Mouse (Mus musculus): ENCODE results near the gene Gpc4. TPM values are rescaled to one million over a fixed set of nuclear protein-coding genes. Genes with fewer than 3 reads are reported as not detected.

Gene Gpc4
- polyA plus RNA-seq, 1 experiment, result 1.7 TPM

- Histone ChIP-seq H3K4me3 (no peak overlapping the region), H3K4me2 (ENCODE audit: low read depth) (no peak overlapping the region), H3ac (ENCODE audit: control insufficient read depth, insufficient read length) (no peak overlapping the region), H3K36me3 (ENCODE audit: control insufficient read depth, insufficient read depth) (no peaks in the 10 kb centered on the region), H3K27me3 (ENCODE audit: control insufficient read depth, insufficient read depth, insufficient read length) (no peaks in the 10 kb centered on the region), H3K79me2 (ENCODE audit: control insufficient read depth, insufficient read depth) (no peaks in the 10 kb centered on the region)
- TF ChIP-seq USF1 (IDR thresholded peaks at IDR 0.05; ENCODE audit: low read depth) (no peak), TCF3 (IDR thresholded peaks at IDR 0.05; ENCODE audit: insufficient read length, low read depth) (no peak), MYOG (IDR thresholded peaks at IDR 0.05; ENCODE audit: control insufficient read depth in 1 of 3, insufficient read depth in 1 of 3, insufficient read length in 2 of 3, low read depth in 2 of 3) (no peak), REST (IDR thresholded peaks at IDR 0.05; ENCODE audit: insufficient read depth, insufficient read length) (no peak), SRF (IDR thresholded peaks at IDR 0.05; ENCODE audit: control insufficient read depth, insufficient read length, low read depth) (no peak), MYOD1 (IDR thresholded peaks at IDR 0.05; ENCODE audit: control insufficient read depth in 1 of 3, insufficient read length in 2 of 3, low read depth in 2 of 3) (no peak), POLR2A (IDR thresholded peaks at IDR 0.05; ENCODE audit: insufficient read length, low read depth) (no peak), POLR2AphosphoS2 (IDR thresholded peaks at IDR 0.05; ENCODE audit: insufficient read length, low read depth) (no peak), MAX (IDR thresholded peaks at IDR 0.05; ENCODE audit: low read depth) (no peak), TCF12 (IDR thresholded peaks at IDR 0.05; ENCODE audit: insufficient read depth, poor library complexity, severe bottlenecking) (no peak), E2F4 (IDR thresholded peaks at IDR 0.05; ENCODE audit: insufficient read depth) (no peak), CEBPB (IDR thresholded peaks at IDR 0.05; ENCODE audit: insufficient read depth, poor library complexity, severe bottlenecking) (no peak)
These were observed 20.6 kb downstream of the Gpc4 start for GRCm38 (mm10) chrX:52144491-52144890.

DNA sequence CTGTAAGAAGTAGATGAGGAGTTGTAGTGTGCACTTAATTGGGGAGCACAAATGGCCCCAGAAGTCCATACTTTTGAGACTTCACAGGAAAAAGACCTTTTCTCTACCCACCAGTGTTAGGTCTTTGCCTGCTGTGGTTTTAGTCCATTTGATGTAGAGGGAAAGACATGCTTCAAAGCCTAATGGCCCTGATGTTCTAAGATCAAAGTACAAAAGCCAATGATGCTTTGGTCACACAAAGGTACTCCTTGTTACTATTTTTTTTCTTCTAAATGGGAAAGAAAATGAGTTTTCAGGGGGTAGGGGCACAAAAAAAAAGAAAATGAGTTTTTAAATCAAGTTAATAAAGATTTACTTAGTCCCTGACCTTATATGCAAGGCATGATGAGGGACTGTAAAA, 24.7 kb downstream of the Gpc4 start:
- TF ChIP-seq POLR2AphosphoS2 (IDR thresholded peaks at IDR 0.05; ENCODE audit: insufficient read length, low read depth) (no peak), TCF12 (IDR thresholded peaks at IDR 0.05; ENCODE audit: insufficient read depth, poor library complexity, severe bottlenecking) (no peak)
- no peaks in the 10 kb centered on the region for H3K36me3 ChIP-seq (ENCODE audit: control insufficient read depth, insufficient read depth)
- H3K27me3 ChIP-seq (ENCODE audit: control insufficient read depth, insufficient read depth, insufficient read length), result no peaks in the 10 kb centered on the region
- no peaks in the 10 kb centered on the region for H3K79me2 ChIP-seq (ENCODE audit: control insufficient read depth, insufficient read depth)
- no peak overlapping the region for H3K4me2 ChIP-seq (ENCODE audit: low read depth)
- no peak overlapping the region for H3K4me3 ChIP-seq
- H3ac ChIP-seq (ENCODE audit: control insufficient read depth, insufficient read length), result no peak overlapping the region

DNA sequence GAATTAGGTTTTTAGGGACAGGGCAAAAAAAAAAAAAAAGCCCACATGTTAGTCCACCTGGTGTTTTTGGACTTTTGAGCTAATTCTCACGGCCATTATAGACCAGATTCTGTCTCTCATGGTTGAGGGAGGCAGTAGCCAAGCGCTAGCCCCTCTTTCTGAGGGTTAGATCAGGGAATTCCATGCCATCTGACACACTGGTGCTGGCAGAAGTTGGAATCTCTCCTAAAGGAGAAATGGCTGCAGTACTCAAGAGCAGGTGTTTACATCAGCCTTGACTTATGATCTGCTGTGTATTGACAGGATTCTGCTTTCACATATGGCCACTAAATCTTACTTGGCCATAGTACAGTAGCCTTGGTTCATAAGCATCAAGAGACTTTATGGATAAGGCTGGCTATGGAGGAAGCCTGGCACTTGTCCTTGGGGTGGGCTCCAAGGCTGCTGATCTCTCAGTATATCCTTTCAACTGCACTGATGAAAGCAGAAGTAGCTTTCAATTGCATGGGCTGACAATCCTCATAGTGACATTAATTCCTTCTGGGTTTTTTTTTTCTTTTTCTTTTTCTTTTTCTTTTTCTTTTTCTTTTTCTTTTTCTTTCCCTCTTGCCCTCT, 26.5 kb downstream of the Gpc4 start:
- Histone ChIP-seq H3K4me2 (ENCODE audit: low read depth) (no peak overlapping the region), H3K27me3 (ENCODE audit: control insufficient read depth, insufficient read depth, insufficient read length) (no peaks in the 10 kb centered on the region), H3K36me3 (ENCODE audit: control insufficient read depth, insufficient read depth) (no peaks in the 10 kb centered on the region), H3K79me2 (ENCODE audit: control insufficient read depth, insufficient read depth) (no peaks in the 10 kb centered on the region), H3ac (ENCODE audit: control insufficient read depth, insufficient read length) (no peak overlapping the region), H3K4me3 (no peak overlapping the region)
- TF ChIP-seq E2F4 (IDR thresholded peaks at IDR 0.05; ENCODE audit: insufficient read depth) (no peak), POLR2AphosphoS2 (IDR thresholded peaks at IDR 0.05; ENCODE audit: insufficient read length, low read depth) (no peak)

GRCm38 (mm10) chrX:52138033-52138432, 27.0 kb downstream of the Gpc4 start:
- Histone ChIP-seq H3K79me2 (ENCODE audit: control insufficient read depth, insufficient read depth) (no peaks in the 10 kb centered on the region), H3K4me2 (ENCODE audit: low read depth) (no peak overlapping the region), H3K4me3 (no peak overlapping the region), H3K36me3 (ENCODE audit: control insufficient read depth, insufficient read depth) (no peaks in the 10 kb centered on the region), H3K27me3 (ENCODE audit: control insufficient read depth, insufficient read depth, insufficient read length) (no peaks in the 10 kb centered on the region), H3ac (ENCODE audit: control insufficient read depth, insufficient read length) (no peak overlapping the region)
- TF ChIP-seq USF1 (IDR thresholded peaks at IDR 0.05; ENCODE audit: low read depth), result no peak
- no peak for TF ChIP-seq POLR2A (IDR thresholded peaks at IDR 0.05; ENCODE audit: insufficient read length, low read depth)

GRCm38 (mm10) chrX:52136525-52136924, 28.5 kb downstream of the Gpc4 start:
- Histone ChIP-seq H3K4me3 (no peak overlapping the region), H3K4me2 (ENCODE audit: low read depth) (no peak overlapping the region), H3K27me3 (ENCODE audit: control insufficient read depth, insufficient read depth, insufficient read length) (no peaks in the 10 kb centered on the region), H3K79me2 (ENCODE audit: control insufficient read depth, insufficient read depth) (no peaks in the 10 kb centered on the region), H3ac (ENCODE audit: control insufficient read depth, insufficient read length) (no peak overlapping the region), H3K36me3 (ENCODE audit: control insufficient read depth, insufficient read depth) (no peaks in the 10 kb centered on the region)
- TF ChIP-seq REST (IDR thresholded peaks at IDR 0.05; ENCODE audit: insufficient read depth, insufficient read length) (no peak), MYOG (IDR thresholded peaks at IDR 0.05; ENCODE audit: control insufficient read depth in 1 of 3, insufficient read depth in 1 of 3, insufficient read length in 2 of 3, low read depth in 2 of 3) (no peak), MAX (IDR thresholded peaks at IDR 0.05; ENCODE audit: low read depth) (no peak), CEBPB (IDR thresholded peaks at IDR 0.05; ENCODE audit: insufficient read depth, poor library complexity, severe bottlenecking) (no peak), USF1 (IDR thresholded peaks at IDR 0.05; ENCODE audit: low read depth) (no peak), TCF12 (IDR thresholded peaks at IDR 0.05; ENCODE audit: insufficient read depth, poor library complexity, severe bottlenecking) (no peak), E2F4 (IDR thresholded peaks at IDR 0.05; ENCODE audit: insufficient read depth) (no peak), POLR2A (IDR thresholded peaks at IDR 0.05; ENCODE audit: insufficient read length, low read depth) (no peak), MYOD1 (IDR thresholded peaks at IDR 0.05; ENCODE audit: control insufficient read depth in 1 of 3, insufficient read length in 2 of 3, low read depth in 2 of 3) (no peak), TCF3 (IDR thresholded peaks at IDR 0.05; ENCODE audit: insufficient read length, low read depth) (no peak)

DNA sequence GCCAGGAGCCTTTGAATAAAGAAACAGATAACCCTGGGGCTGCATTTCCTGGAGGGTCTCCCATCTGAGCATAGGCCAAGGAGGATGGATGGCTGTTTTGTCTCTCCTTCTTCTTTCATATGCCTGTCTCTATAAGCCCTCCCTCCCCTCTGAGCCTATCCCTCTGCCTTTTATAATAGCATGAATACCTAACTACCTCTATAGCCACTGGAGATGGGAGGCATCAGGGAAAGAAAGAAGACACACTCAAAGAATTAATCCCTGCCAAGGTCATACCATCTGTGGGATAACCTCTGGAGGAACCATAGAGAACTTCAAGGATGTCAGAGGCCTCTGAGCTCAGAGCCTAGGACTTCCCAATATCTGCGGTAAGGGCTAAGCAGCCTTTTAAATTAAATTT, 35.4 kb downstream of the Gpc4 start:
- Histone ChIP-seq H3K4me3 (no peak overlapping the region), H3ac (ENCODE audit: control insufficient read depth, insufficient read length) (no peak overlapping the region), H3K4me2 (ENCODE audit: low read depth) (no peak overlapping the region), H3K79me2 (ENCODE audit: control insufficient read depth, insufficient read depth) (no peaks in the 10 kb centered on the region), H3K36me3 (ENCODE audit: control insufficient read depth, insufficient read depth) (no peaks in the 10 kb centered on the region), H3K27me3 (ENCODE audit: control insufficient read depth, insufficient read depth, insufficient read length) (no peaks in the 10 kb centered on the region)
- no peak for TF ChIP-seq E2F4 (IDR thresholded peaks at IDR 0.05; ENCODE audit: insufficient read depth)
- TF ChIP-seq MAX (IDR thresholded peaks at IDR 0.05; ENCODE audit: low read depth), result no peak
- no peak for TF ChIP-seq POLR2AphosphoS2 (IDR thresholded peaks at IDR 0.05; ENCODE audit: insufficient read length, low read depth)
- TF ChIP-seq TCF12 (IDR thresholded peaks at IDR 0.05; ENCODE audit: insufficient read depth, poor library complexity, severe bottlenecking), result no peak
- TF ChIP-seq MYOG (IDR thresholded peaks at IDR 0.05; ENCODE audit: control insufficient read depth in 1 of 3, insufficient read depth in 1 of 3, insufficient read length in 2 of 3, low read depth in 2 of 3), result no peak
- no peak for TF ChIP-seq CEBPB (IDR thresholded peaks at IDR 0.05; ENCODE audit: insufficient read depth, poor library complexity, severe bottlenecking)
- no peak for TF ChIP-seq REST (IDR thresholded peaks at IDR 0.05; ENCODE audit: insufficient read depth, insufficient read length)
- no peak for TF ChIP-seq MYOD1 (IDR thresholded peaks at IDR 0.05; ENCODE audit: control insufficient read depth in 1 of 3, insufficient read length in 2 of 3, low read depth in 2 of 3)
- TF ChIP-seq USF1 (IDR thresholded peaks at IDR 0.05; ENCODE audit: low read depth), result no peak
- TF ChIP-seq SRF (IDR thresholded peaks at IDR 0.05; ENCODE audit: control insufficient read depth, insufficient read length, low read depth), result no peak
- no peak for TF ChIP-seq POLR2A (IDR thresholded peaks at IDR 0.05; ENCODE audit: insufficient read length, low read depth)
- TF ChIP-seq TCF3 (IDR thresholded peaks at IDR 0.05; ENCODE audit: insufficient read length, low read depth), result no peak

Measured in myocyte (in vitro differentiated cells).